Mouse (Mus musculus): ENCODE data around the gene Vps18.

GRCm38 (mm10) chr2:119242548-119242947 lies 46.0 kb upstream of the Vps18 start:
- TF ChIP-seq GATA1 (IDR thresholded peaks at IDR 0.05; ENCODE audit: low read length) (no peak), TAL1 (IDR thresholded peaks at IDR 0.05; ENCODE audit: low read length) (no peak)
